Mouse (Mus musculus): Measurements from ENCODE around the gene Hemgn. TPM values are rescaled to one million over a fixed set of nuclear protein-coding genes. Genes with fewer than 3 reads are reported as not detected.

Hemgn gene
- total and polyA plus RNA-seq, 2 experiments from 2014 or later, result not detected

- WGBS, result 2% methylated on average over 41 of the region's 41 CpGs
- Histone ChIP-seq H3K4me2 (ENCODE audit: low read depth, low read length, poor library complexity, severe bottlenecking) (no peak overlapping the region), H3K9me3 (ENCODE audit: low read length) (no peaks in the 10 kb centered on the region), H3K27ac (ENCODE audit: low read depth, low read length) (no peak overlapping the region), H3K27me3 (ENCODE audit: insufficient read depth, low read length) (peaks cover 81% of the 10 kb centered on the region), H3K36me3 (ENCODE audit: insufficient read depth, low read length) (no peaks in the 10 kb centered on the region), H3K4me3 (ENCODE audit: low read depth, low read length) (no peak overlapping the region), H3K9ac (replicated peaks; ENCODE audit: low read length, poor library complexity, severe bottlenecking) (no peak overlapping the region), H3K4me1 (ENCODE audit: insufficient read depth, low read length) (no peaks in the 10 kb centered on the region)
- no peak for ATAC-seq (ENCODE audit: low FRiP score)
- no peak for DNase-seq (ENCODE audit: low spot score)
- TF ChIP-seq CTCF (IDR thresholded peaks at IDR 0.05), result no peak
Observed at GRCm38 (mm10) chr4:46347580-46348515, 65.5 kb downstream of the Hemgn start.

GRCm38 (mm10) chr4:46347141-46347540 lies 66.2 kb downstream of the Hemgn start:
- Histone ChIP-seq H3K4me1 (ENCODE audit: insufficient read depth, low read length) (peaks cover 4% of the 10 kb centered on the region; the same call in 1 of the 2 replicates), H3K9me3 (ENCODE audit: low read length) (no peaks in the 10 kb centered on the region), H3K4me2 (ENCODE audit: low read depth, low read length, poor library complexity, severe bottlenecking) (no peak overlapping the region), H3K27ac (ENCODE audit: low read depth, low read length) (no peak overlapping the region), H3K4me3 (ENCODE audit: low read depth, low read length) (no peak overlapping the region), H3K36me3 (ENCODE audit: insufficient read depth, low read length) (no peaks in the 10 kb centered on the region), H3K9ac (replicated peaks; ENCODE audit: low read length, poor library complexity, severe bottlenecking) (no peak overlapping the region), H3K27me3 (ENCODE audit: insufficient read depth, low read length) (peaks cover 82% of the 10 kb centered on the region)
- no peak for DNase-seq (ENCODE audit: low spot score)
- WGBS, result 5% methylated on average over 4 of the region's 4 CpGs
- no peak for TF ChIP-seq CTCF (IDR thresholded peaks at IDR 0.05)
- ATAC-seq (ENCODE audit: low FRiP score), result no peak

- H3K27me3 ChIP-seq (ENCODE audit: insufficient read depth, low read length), result peaks cover 83% of the 10 kb centered on the region
- no peak for TF ChIP-seq CTCF (IDR thresholded peaks at IDR 0.05)
- no peaks in the 10 kb centered on the region for H3K9me3 ChIP-seq (ENCODE audit: low read length)
- no peak overlapping the region for H3K4me2 ChIP-seq (ENCODE audit: low read depth, low read length, poor library complexity, severe bottlenecking)
- no peaks in the 10 kb centered on the region for H3K36me3 ChIP-seq (ENCODE audit: insufficient read depth, low read length)
- DNase-seq (ENCODE audit: low spot score) (no peak), ATAC-seq (ENCODE audit: low FRiP score) (no peak)
- H3K4me1 ChIP-seq (ENCODE audit: insufficient read depth, low read length), result peaks cover 4% of the 10 kb centered on the region; the same call in 1 of the 2 replicates
- WGBS, result 24% methylated on average over 6 of the region's 6 CpGs
- no peak overlapping the region for H3K9ac ChIP-seq (replicated peaks; ENCODE audit: low read length, poor library complexity, severe bottlenecking)
- no peak overlapping the region for H3K4me3 ChIP-seq (ENCODE audit: low read depth, low read length)
- H3K27ac ChIP-seq (ENCODE audit: low read depth, low read length), result no peak overlapping the region
Observed at GRCm38 (mm10) chr4:46346221-46346620, 67.1 kb downstream of the Hemgn start.

- H3K4me3 ChIP-seq (ENCODE audit: low read depth, low read length), result no peak overlapping the region
- ATAC-seq (ENCODE audit: low FRiP score), result no peak
Observed at GRCm38 (mm10) chr4:46345773-46346100, 67.6 kb downstream of the Hemgn start.

GRCm38 (mm10) chr4:46345056-46345772 lies 68.1 kb downstream of the Hemgn start:
- WGBS, result 2% methylated on average over 59 of the region's 67 CpGs
- DNase-seq (ENCODE audit: low spot score) (no peak), ATAC-seq (ENCODE audit: low FRiP score) (no peak)
- Histone ChIP-seq H3K4me1 (ENCODE audit: insufficient read depth, low read length) (peaks cover 4% of the 10 kb centered on the region; the same call in 1 of the 2 replicates), H3K9me3 (ENCODE audit: low read length) (no peaks in the 10 kb centered on the region), H3K9ac (replicated peaks; ENCODE audit: low read length, poor library complexity, severe bottlenecking) (no peak overlapping the region), H3K4me3 (ENCODE audit: low read depth, low read length) (peak overlapping the region; percentile 38; the same call in 1 of the 2 replicates), H3K27me3 (ENCODE audit: insufficient read depth, low read length) (peaks cover 84% of the 10 kb centered on the region), H3K36me3 (ENCODE audit: insufficient read depth, low read length) (no peaks in the 10 kb centered on the region), H3K27ac (ENCODE audit: low read depth, low read length) (no peak overlapping the region), H3K4me2 (ENCODE audit: low read depth, low read length, poor library complexity, severe bottlenecking) (no peak overlapping the region)
- no peak for TF ChIP-seq CTCF (IDR thresholded peaks at IDR 0.05)

More at GRCm38 (mm10) chr4:46345773-46346100, 67.6 kb downstream of the Hemgn start:
- no peak for DNase-seq (ENCODE audit: low spot score)
- no peak for TF ChIP-seq CTCF (IDR thresholded peaks at IDR 0.05)
- Histone ChIP-seq H3K4me2 (ENCODE audit: low read depth, low read length, poor library complexity, severe bottlenecking) (no peak overlapping the region), H3K36me3 (ENCODE audit: insufficient read depth, low read length) (no peaks in the 10 kb centered on the region), H3K9ac (replicated peaks; ENCODE audit: low read length, poor library complexity, severe bottlenecking) (no peak overlapping the region), H3K4me1 (ENCODE audit: insufficient read depth, low read length) (peaks cover 4% of the 10 kb centered on the region; the same call in 1 of the 2 replicates), H3K27me3 (ENCODE audit: insufficient read depth, low read length) (peaks cover 84% of the 10 kb centered on the region), H3K27ac (ENCODE audit: low read depth, low read length) (no peak overlapping the region), H3K9me3 (ENCODE audit: low read length) (no peaks in the 10 kb centered on the region)
- WGBS, result 20% methylated on average over 3 of the region's 3 CpGs

Measured in midbrain, postnatal 0 days (tissue).